Mouse (Mus musculus): ENCODE results near the gene Tpm3.

DNA sequence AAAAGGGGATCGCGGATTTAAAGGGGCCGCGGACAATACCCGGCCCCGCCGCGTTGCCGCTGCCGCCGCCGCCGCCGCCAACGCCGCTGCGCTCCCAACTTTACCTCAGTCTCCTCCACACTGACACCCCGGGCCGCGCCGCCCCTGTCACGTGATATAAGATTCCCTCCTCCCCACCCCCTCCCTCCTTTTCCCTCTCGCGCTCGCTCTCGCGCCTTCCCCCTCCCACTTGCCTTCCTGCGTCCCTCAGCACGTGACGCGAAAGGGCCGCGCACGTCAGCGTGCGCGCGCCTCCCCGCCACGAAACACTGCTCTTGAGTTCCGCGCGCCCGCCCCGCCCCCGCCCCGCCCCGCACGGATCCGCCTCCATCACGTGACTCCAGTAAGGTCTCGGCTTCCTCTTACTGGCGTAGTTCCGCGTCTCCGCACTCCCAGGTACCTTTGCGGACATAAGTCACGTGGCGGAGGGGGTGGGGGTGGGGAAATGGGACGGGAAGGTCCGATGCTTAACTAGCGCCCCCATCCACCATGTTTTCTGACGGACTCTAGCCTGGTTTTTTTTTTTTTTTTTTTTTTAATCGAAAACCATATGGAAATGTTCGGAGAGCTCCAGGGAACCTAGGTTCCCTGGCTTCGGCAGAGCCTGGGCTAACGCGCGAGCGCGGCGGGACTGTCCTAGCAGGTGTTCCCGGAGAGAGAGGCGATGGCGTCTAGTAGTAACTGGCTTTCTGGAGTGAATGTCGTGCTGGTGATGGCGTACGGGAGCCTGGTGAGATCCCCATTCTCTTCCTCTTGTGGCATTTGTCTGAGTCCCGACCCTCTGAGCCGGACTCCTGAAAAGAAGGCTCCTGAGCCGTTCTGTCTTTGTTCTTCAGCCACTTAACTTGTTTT is 19.9 kb upstream of the Tpm3 start, which contains the start of gene Ubap2l:
- TF ChIP-seq POLR2A (IDR thresholded peaks at IDR 0.05; ENCODE audit: insufficient read depth, low read length) (no peak), CTCF (IDR thresholded peaks at IDR 0.05; ENCODE audit: low read depth, low read length) (no peak), EP300 (IDR thresholded peaks at IDR 0.05; ENCODE audit: insufficient read depth, low read depth, low read length) (no peak)
